Mouse (Mus musculus) T-helper 1 cell (primary cell): ENCODE data around the gene Plekho2.

Experiments
- in situ Hi-C: fragments of 300-600 bp; cut with MboI, MseI; formaldehyde crosslinking; loops from one replicate; pipeline ENCODE4 v1.15.1; 2025; ENCODE audit warnings: high pct_unique_total_duplicates

The Plekho2 gene

GRCm38 (mm10) chr9:65586406-65587269, 6.8 kb upstream of the Plekho2 start, which contains the start of gene Pif1:
Gene Pif1 (plus strand): TSS chr9:65587160.
- in situ Hi-C loops: loop anchor here (5.0 kb wide), 1 partner anchor 64 kb away; the partner anchor contains the start of gene Ankdd1a

DNA sequence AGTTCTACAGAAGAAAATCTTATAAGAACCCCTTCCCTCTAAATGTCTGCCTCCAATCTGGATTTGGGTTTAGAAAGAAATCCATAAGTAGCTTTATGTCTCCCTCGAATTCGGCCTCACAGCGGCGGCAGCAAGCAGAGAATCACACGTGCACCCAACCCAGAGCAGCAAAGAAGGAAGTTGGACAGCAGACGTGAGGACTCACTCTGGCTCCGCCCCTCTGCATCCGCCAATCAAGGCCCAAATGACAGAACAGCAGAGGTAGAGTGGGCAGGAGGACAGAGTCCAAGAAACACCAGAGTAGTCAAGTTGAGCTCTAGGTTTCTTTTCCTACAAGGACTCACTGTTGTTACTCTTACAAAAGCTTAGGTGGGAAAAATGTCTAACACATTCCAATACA, 3.2 kb upstream of the Plekho2 start:
- in situ Hi-C loops: no loop called here

GRCm38 (mm10) chr9:65580401-65581256, 789 bp upstream of the Plekho2 start:
- in situ Hi-C loops: no loop called here

- in situ Hi-C loops: no loop called here
These were observed 1.0 kb downstream of the Plekho2 start for GRCm38 (mm10) chr9:65578801-65579249.

GRCm38 (mm10) chr9:65577511-65578196, 2.2 kb downstream of the Plekho2 start:
- in situ Hi-C loops: no loop called here

DNA sequence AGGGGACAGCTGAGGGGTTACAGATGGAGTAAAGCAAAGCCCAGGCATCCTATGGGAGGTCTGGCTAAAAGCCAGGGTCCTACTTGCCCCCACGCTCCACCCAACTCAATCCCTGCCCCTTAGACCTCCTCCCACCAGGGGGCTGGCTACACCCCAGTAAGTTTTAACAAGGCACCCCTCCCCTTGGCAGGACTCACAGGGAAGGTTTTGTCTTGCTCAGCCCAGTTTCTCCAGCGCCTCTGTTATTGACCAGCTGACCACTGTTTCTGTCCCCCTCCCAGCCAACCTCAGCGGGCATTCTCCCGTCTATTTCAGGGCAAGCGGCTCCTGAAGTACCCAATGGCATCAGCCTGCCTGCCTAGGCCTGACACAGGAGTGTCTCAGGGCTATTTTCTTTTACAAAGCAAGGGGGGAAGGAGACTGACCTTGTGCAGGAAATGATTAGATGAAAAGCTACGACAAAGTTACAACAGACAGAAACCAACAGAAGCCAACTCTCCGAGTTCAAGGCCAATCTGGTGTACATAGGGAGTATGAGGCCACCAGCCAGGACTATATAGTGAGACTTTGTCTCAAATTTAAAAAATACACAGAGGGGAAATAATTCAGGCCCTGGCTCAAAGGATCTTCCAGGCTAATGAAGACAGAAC, 2.9 kb downstream of the Plekho2 start:
- in situ Hi-C loops: no loop called here

GRCm38 (mm10) chr9:65575393-65576196, 4.2 kb downstream of the Plekho2 start:
- in situ Hi-C loops: no loop called here

GRCm38 (mm10) chr9:65574513-65575392, 5.1 kb downstream of the Plekho2 start:
- in situ Hi-C loops: no loop called here

DNA sequence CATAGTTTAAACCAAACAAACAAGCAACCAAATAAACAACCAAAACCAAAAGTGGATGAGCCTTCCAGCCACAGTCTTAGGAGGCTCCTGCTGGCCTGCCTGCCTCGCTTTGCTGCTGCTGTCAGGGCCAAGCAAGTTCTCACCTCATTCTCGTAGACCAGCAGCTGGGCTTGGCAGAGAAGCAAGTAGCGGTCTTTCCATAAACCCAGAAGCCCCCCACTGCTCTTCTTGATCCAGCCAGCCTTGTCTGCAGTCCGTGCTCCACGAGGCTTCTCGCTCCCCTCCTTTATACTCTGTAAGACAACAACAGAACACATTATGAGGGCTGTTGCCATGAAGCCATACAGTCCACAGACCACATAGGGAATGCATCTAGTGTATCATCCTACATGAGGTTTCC, 7.0 kb downstream of the Plekho2 start:
- in situ Hi-C loops: no loop called here

DNA sequence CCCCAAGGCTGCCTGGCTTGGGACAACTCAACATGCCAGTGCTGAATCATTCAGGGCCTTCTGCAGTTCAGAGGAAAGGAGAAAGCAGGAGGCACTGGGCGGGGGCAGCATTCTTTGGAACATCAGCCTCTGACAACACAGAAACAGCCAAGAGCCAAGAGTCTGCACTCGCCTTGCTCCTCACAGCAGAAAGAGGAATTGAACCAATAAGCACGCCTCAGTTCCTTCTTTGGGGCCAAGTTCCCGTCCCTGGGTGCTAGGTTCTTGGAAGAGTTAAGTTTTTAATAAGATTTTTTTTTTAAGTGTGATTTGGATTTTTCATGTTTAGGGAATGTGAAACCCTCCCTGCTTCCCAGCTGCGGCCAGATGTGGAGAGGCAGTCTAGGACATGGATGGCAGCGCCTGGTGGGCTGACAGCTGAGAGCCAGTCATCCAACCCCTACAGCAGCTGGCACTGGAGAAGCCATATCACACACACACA, 10.3 kb downstream of the Plekho2 start:
- in situ Hi-C loops: no loop called here

- in situ Hi-C loops: no loop called here
These were observed 11.1 kb downstream of the Plekho2 start for GRCm38 (mm10) chr9:65568787-65569186.

- in situ Hi-C loops: no loop called here
These were observed 15.1 kb downstream of the Plekho2 start for GRCm38 (mm10) chr9:65564698-65565097.

DNA sequence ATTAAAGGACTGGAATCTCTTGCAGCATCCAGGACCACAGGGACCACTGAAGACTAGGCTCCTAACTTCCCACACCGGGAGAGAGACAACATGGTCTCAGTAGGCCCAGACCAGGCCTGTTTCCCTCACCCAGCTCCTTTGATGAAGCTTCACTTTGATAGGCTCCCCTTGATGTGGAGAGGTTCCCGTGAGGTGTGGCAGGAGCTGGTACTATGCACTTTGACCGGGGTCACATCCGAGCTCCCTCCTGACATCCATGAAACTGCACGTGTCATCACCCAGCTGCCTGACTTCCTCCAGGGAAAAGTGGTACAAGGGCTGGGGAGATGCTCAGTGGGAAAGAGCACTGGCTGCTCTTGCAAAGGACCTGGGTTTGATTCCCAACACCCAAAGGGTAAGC, 16.8 kb downstream of the Plekho2 start:
- in situ Hi-C loops: no loop called here

DNA sequence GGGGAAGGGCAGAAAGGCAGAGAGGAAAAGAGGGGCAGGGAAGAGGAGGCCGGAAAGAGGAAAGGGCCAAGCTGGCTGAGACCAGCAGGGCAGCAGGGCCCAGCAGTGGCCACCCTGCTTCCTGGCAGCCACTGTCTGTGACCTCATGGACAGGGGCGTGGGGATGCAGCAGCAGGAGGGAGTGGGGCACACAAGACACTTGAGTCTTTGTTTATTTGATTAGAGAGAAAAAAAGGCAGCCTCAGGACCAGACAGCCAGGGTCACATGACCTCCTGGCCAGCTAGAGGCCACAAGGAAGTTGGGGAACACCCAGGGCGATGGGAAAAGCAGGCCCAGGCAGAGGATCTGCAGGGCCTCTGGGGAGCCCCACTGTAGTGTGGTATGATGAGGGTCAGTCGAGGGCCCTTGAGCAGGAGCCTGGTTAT, 17.7 kb downstream of the Plekho2 start:
- in situ Hi-C loops: no loop called here

- in situ Hi-C loops: no loop called here
These were observed 18.8 kb downstream of the Plekho2 start for GRCm38 (mm10) chr9:65561016-65561415.

GRCm38 (mm10) chr9:65558806-65559205, 21.0 kb downstream of the Plekho2 start:
- in situ Hi-C loops: no loop called here

DNA sequence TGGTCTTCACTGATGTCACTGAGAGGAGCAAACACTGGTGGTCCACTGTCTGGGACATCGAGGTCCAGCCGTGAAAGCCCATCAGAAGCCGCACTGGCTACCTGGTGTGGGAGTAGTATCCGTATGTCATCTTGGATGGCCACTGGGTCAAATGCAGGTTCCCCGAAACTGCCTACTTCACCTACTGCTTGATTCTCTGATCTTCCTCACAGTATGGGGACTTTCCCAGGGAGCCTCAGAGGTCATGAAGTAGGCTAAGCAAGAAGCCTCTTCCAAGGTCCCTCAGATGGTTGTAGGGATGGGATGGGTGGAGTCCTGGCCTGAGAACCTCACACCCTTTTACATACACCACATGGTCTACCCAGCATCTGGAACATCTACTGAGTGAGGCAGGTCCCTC, 22.9 kb downstream of the Plekho2 start:
- in situ Hi-C loops: no loop called here

DNA sequence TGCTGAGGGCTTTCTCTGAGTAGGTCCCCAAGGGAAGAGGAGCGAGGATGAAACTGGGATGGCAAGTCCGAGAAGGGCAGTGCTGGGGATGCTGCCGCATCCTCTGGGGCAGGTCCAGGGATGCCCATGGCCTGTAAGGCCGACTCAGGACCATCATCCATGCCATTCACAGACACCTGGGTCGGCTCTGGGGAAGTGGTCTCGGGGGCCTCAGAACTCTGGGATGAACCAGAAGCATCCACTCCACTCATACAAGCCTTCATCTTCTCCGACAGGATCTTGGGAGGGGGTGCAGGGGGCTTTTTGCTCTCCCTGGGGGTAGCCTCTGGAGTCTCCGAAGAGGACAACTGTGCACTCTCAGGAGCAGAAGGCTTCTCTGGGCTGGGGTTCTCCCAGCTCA, 23.5 kb downstream of the Plekho2 start:
- in situ Hi-C loops: no loop called here

- in situ Hi-C loops: no loop called here
These were observed 24.2 kb downstream of the Plekho2 start for GRCm38 (mm10) chr9:65555621-65556020.
